Mouse (Mus musculus) kidney, postnatal 10 days (tissue): ENCODE measurements at regions not wholly inside any gene's neighbourhood (a gene's known extent, or its start where the extent isn't known, plus 50 kb on each side); places are given as distances from the start of the nearest gene placed in this dataset.
"Not testable (repeated sequence)": the region's sequence is repeated elsewhere in the genome, so short reads cannot be mapped to it uniquely, and the experiment has no call there.

Experiments used
- DNase-seq: peaks from one replicate; pipeline ENCODE4 v3.0.0; 2021; ENCODE audit warnings: mixed read lengths

DNA sequence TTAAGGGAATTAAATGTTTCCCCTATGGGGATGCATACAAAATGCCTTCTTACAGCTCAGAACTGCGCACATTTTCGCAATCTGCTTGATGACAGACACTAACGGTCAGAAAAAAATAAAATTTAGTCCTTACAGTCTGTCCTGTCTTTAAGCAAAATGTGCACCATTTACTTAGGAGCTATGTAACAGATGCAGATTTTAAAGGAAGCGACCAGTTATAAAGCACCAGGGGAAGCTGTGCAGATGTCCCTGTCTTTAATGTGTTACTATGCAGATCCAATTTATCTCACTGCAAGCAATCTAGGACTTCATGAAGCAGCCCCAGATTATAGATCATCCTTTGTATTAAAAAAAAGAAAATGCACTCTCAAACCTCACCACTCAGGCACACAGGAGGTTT is 148.8 kb upstream of the Gm10306 start:
- no peak for DNase-seq

- no peak for DNase-seq
These were observed 143.7 kb upstream of the Gm10306 start for GRCm38 (mm10) chr4:94412661-94413060.

DNA sequence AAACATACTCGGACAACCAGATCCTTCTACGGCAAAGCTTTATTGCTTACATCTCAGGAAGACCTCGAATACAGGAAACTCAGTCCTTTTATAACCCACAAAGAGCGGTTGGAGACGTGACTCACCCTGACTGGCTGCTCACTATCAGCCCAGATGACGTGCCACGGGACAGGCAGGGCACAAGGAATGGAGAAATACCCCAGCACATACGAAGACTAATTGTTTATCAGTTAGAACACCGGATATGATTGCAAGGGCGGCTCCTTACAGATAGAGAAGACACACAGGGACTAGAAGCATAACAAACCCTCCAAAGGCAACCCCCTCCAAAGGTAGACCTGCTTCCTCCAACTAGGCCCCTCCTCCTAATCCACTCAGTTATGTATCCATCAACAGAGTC is 130.8 kb upstream of the Gm10306 start:
- DNase-seq: not testable (repeated sequence)

DNA sequence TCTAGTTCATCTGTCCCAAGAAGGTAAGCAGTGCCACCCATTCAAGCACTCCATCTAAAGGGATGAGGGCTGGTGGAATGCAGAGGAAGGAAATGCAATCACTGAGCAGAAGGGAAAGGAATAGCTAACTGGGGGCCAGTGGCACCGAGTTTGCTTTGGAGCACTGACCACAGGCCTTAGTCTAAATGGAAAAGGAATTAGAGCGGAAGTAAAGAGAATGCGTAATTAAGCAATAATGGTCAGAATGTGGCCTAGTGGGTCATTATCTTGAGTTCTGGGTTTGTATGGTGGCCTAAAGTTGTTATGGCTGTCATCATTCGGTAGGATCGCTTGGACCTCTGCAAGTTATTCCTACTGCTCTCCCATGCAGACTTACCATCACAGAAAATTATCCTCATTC is 128.8 kb upstream of the Gm10306 start:
- no peak for DNase-seq

GRCm38 (mm10) chr4:94432005-94432404 is 124.3 kb upstream of the Gm10306 start:
- no peak for DNase-seq

GRCm38 (mm10) chr4:94437717-94438435 is 118.5 kb upstream of the Gm10306 start:
- peak; percentile 8 for DNase-seq

DNA sequence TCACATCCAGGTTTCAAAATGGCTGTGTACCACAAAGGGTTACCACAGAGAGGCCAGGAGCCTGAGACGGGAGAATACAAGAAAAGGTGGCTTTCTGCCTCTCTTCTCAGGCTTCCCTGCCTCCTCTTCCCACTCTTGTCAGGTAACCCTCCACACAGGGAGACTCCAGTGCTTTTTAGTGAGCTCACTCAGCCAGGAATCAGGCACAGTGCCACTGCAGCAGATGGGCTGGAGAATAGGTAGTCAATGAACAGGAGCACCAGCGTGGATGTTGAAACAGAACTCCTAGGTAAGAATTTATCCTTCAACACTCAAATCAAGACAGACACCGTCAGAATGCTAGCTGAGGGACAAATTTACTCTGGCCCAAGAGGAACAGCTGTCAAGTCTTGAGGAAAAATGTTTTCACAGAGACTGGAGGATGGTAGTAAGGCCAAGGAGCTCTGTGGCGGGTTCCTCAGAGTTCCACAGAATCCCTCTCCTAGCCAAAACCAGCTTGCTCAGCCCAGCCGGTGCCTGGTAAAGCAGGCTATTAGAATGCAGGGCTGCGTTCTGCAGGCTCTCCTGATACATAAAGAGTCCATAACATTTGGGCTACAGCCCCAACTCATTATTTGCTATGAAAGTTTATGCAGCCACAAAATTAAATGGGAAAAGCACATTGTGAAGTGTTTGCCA is 117.0 kb upstream of the Gm10306 start:
- DNase-seq: no peak

DNA sequence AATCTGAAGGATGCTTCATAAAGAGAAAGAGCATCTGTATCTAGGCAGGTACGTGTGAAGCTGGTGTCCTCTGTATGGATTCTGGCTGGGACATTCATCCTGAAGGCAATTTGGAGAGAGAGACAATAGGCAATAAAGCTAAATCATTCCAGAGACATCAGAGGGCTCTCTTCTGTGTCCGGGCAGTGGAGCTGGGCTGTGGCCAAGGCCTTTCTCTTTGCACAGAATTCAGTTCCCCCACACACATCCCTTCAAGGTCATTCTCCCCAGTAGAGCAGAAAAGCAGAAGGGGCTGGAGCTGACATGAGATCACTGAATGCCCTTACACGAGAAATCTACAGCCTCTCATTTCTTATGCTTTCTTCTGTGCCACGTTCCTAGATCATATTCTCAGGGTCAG is 109.7 kb upstream of the Gm10306 start:
- no peak for DNase-seq
